Mouse (Mus musculus) neural tube, embryonic 13.5 days (tissue): ENCODE measurements at regions not wholly inside any gene's neighbourhood (a gene's known extent, or its start where the extent isn't known, plus 50 kb on each side); places are given as distances from the start of the nearest gene placed in this dataset.

Experiments
- ATAC-seq: fragments of 200-750 bp; cut with Nextera tagmentation; 2 replicates; pipeline ENCODE4 v1.8.0; 2017; ENCODE audit warnings: low read depth, mild to moderate bottlenecking, moderate TSS enrichment, moderate library complexity
- H3K27ac ChIP-seq: fragments of 300-500 bp; sonication (generic); replicated peaks from 2 replicates; pipeline ENCODE4 v1.5.1; 2015; ENCODE audit warnings: moderate library complexity, mild to moderate bottlenecking, inconsistent platforms
- H3K27me3 ChIP-seq: fragments of 300-500 bp; sonication (generic); 2 replicates; pipeline ENCODE4 v1.6.1; 2015; ENCODE audit warnings: mild to moderate bottlenecking, inconsistent platforms
- H3K36me3 ChIP-seq: fragments of 300-500 bp; sonication (generic); 2 replicates; pipeline ENCODE4 v1.6.1; 2015; ENCODE audit warnings: mild to moderate bottlenecking, inconsistent platforms
- H3K4me1 ChIP-seq: fragments of 300-500 bp; sonication (generic); replicated peaks from 2 replicates; pipeline ENCODE4 v1.6.1; 2015; ENCODE audit warnings: inconsistent platforms
- H3K4me2 ChIP-seq: fragments of 300-500 bp; sonication (generic); 2 replicates; pipeline ENCODE4 v1.6.1; 2015; ENCODE audit warnings: inconsistent platforms, mild to moderate bottlenecking, moderate library complexity
- H3K4me3 ChIP-seq: fragments of 300-500 bp; sonication (generic); 2 replicates; pipeline ENCODE4 v1.5.1; 2015; ENCODE audit warnings: mild to moderate bottlenecking, inconsistent platforms
- H3K9ac ChIP-seq: fragments of 300-500 bp; sonication (generic); 2 replicates; pipeline ENCODE4 v1.6.1; 2015; ENCODE audit warnings: moderate library complexity, mild to moderate bottlenecking, inconsistent platforms
- H3K9me3 ChIP-seq: fragments of 300-500 bp; sonication (generic); 2 replicates; pipeline ENCODE4 v1.6.1; 2016; ENCODE audit warnings: inconsistent platforms
- WGBS: fragments of 180-500 bp; shearing (Covaris S2); methylation state at CpG from one replicate; pipeline ENCODE4 v1.1.7; 2015; 5-methylcytosine and 5-hydroxymethylcytosine counted together

- Histone ChIP-seq H3K36me3 (no peaks in the 10 kb centered on the region), H3K4me3 (no peak overlapping the region), H3K27me3 (no peaks in the 10 kb centered on the region), H3K27ac (no peak overlapping the region), H3K4me1 (no peaks in the 10 kb centered on the region), H3K9me3 (no peaks in the 10 kb centered on the region), H3K4me2 (no peak overlapping the region), H3K9ac (no peak overlapping the region)
- ATAC-seq = no peak
- WGBS = 74% methylated on average over 4 of the region's 4 CpGs
These were observed 57.7 kb upstream of the Pdk4 start for GRCm38 (mm10) chr6:5553703-5554394.

- Histone ChIP-seq H3K4me3 (no peak overlapping the region), H3K27me3 (no peaks in the 10 kb centered on the region), H3K4me2 (no peak overlapping the region), H3K9ac (no peak overlapping the region), H3K36me3 (no peaks in the 10 kb centered on the region), H3K9me3 (no peaks in the 10 kb centered on the region), H3K27ac (no peak overlapping the region), H3K4me1 (no peaks in the 10 kb centered on the region)
- no peak for ATAC-seq
- 85% methylated on average over 1 of the region's 1 CpGs for WGBS
These were observed 54.0 kb upstream of the Pdk4 start for GRCm38 (mm10) chr6:5550067-5550466.
